Mouse (Mus musculus): ENCODE results near the gene Psors1c2. TPM values are rescaled to one million over a fixed set of nuclear protein-coding genes. Genes with fewer than 3 reads are reported as not detected.
A peak's percentile ranks its signal among the peaks of the same experiment; 100 is the strongest.

The Psors1c2 gene
- polyA plus RNA-seq, 1 experiment from 2014 or later: not detected

- no peak overlapping the region for H3K4me2 ChIP-seq
- H3K9me3 ChIP-seq (replicated peaks; ENCODE audit: control insufficient read depth, low read length): no peaks in the 10 kb centered on the region
- no peaks in the 10 kb centered on the region; the same call in 1 of the 2 replicates for H3K36me3 ChIP-seq (ENCODE audit: control insufficient read depth, insufficient read depth, low read length)
- WGBS (ENCODE audit: insufficient replicate concordance): 13% methylated on average over 2 of the region's 2 CpGs
- no peak overlapping the region for H3K4me3 ChIP-seq (ENCODE audit: low read depth, low read length)
- H3K27me3 ChIP-seq (ENCODE audit: control insufficient read depth, insufficient read depth, low read length): peaks cover 3% of the 10 kb centered on the region; the same call in 1 of the 2 replicates
- peaks cover 18% of the 10 kb centered on the region for H3K4me1 ChIP-seq (ENCODE audit: control insufficient read depth, insufficient read depth, low read length)
- H3K9ac ChIP-seq (ENCODE audit: low read depth, low read length): no peak overlapping the region
- H3K27ac ChIP-seq (ENCODE audit: low read depth, low read length): no peak overlapping the region
- no peak for ATAC-seq (replicated peaks; ENCODE audit: insufficient number of reproducible peaks, low FRiP score, low TSS enrichment)
These were observed 19.1 kb upstream of the Psors1c2 start for GRCm38 (mm10) chr17:35513886-35514285.

- H3K4me3 ChIP-seq (ENCODE audit: low read depth, low read length): no peak overlapping the region
- H3K4me2 ChIP-seq: peak overlapping the region; percentile 90
- H3K9ac ChIP-seq (ENCODE audit: low read depth, low read length): peak overlapping the region; percentile 46; the same call in 1 of the 2 replicates
- ATAC-seq (replicated peaks; ENCODE audit: insufficient number of reproducible peaks, low FRiP score, low TSS enrichment): no peak
- no peak overlapping the region for H3K27ac ChIP-seq (ENCODE audit: low read depth, low read length)
- H3K36me3 ChIP-seq (ENCODE audit: control insufficient read depth, insufficient read depth, low read length): no peaks in the 10 kb centered on the region; the same call in 1 of the 2 replicates
- H3K9me3 ChIP-seq (replicated peaks; ENCODE audit: control insufficient read depth, low read length): no peaks in the 10 kb centered on the region
- 51% methylated on average over 6 of the region's 6 CpGs for WGBS (ENCODE audit: insufficient replicate concordance)
- H3K4me1 ChIP-seq (ENCODE audit: control insufficient read depth, insufficient read depth, low read length): peaks cover 18% of the 10 kb centered on the region
- H3K27me3 ChIP-seq (ENCODE audit: control insufficient read depth, insufficient read depth, low read length): no peaks in the 10 kb centered on the region
These were observed 18.2 kb upstream of the Psors1c2 start for GRCm38 (mm10) chr17:35514756-35515155.

- no peak for ATAC-seq (replicated peaks; ENCODE audit: insufficient number of reproducible peaks, low FRiP score, low TSS enrichment)
- H3K4me1 ChIP-seq (ENCODE audit: control insufficient read depth, insufficient read depth, low read length): peaks cover 18% of the 10 kb centered on the region
- H3K36me3 ChIP-seq (ENCODE audit: control insufficient read depth, insufficient read depth, low read length): no peaks in the 10 kb centered on the region; the same call in 1 of the 2 replicates
- no peak overlapping the region for H3K27ac ChIP-seq (ENCODE audit: low read depth, low read length)
- peak overlapping the region; percentile 70 for H3K4me3 ChIP-seq (ENCODE audit: low read depth, low read length)
- no peaks in the 10 kb centered on the region for H3K9me3 ChIP-seq (replicated peaks; ENCODE audit: control insufficient read depth, low read length)
- peak overlapping the region; percentile 90 for H3K4me2 ChIP-seq
- 10% methylated on average over 25 of the region's 25 CpGs for WGBS (ENCODE audit: insufficient replicate concordance)
- H3K27me3 ChIP-seq (ENCODE audit: control insufficient read depth, insufficient read depth, low read length): no peaks in the 10 kb centered on the region
- peak overlapping the region; percentile 72 for H3K9ac ChIP-seq (ENCODE audit: low read depth, low read length)
These were observed 16.9 kb upstream of the Psors1c2 start for GRCm38 (mm10) chr17:35515911-35516640.

- ATAC-seq (replicated peaks; ENCODE audit: insufficient number of reproducible peaks, low FRiP score, low TSS enrichment): peak; percentile 91
- under 1% methylated on average over 67 of the region's 67 CpGs for WGBS (ENCODE audit: insufficient replicate concordance)
- peak within 1 kb of the TSS; percentile 74 for H3K9ac ChIP-seq (ENCODE audit: low read depth, low read length)
- H3K4me3 ChIP-seq (ENCODE audit: low read depth, low read length): peak within 1 kb of the TSS; percentile 70
- H3K9me3 ChIP-seq (replicated peaks; ENCODE audit: control insufficient read depth, low read length): no peaks in the 10 kb centered on the region
- no peaks in the 10 kb centered on the region for H3K27me3 ChIP-seq (ENCODE audit: control insufficient read depth, insufficient read depth, low read length)
- peak within 1 kb of the TSS; percentile 90 for H3K4me2 ChIP-seq
- no peaks in the 10 kb centered on the region; the same call in 1 of the 2 replicates for H3K36me3 ChIP-seq (ENCODE audit: control insufficient read depth, insufficient read depth, low read length)
- peaks cover 18% of the 10 kb centered on the region for H3K4me1 ChIP-seq (ENCODE audit: control insufficient read depth, insufficient read depth, low read length)
- H3K27ac ChIP-seq (ENCODE audit: low read depth, low read length): peak within 1 kb of the TSS; percentile 41; the same call in 1 of the 2 replicates
These were observed 16.1 kb upstream of the Psors1c2 start, which contains the start of the genes Tcf19 and Cchcr1 for GRCm38 (mm10) chr17:35516652-35517500. TSS of gene Tcf19 (minus strand) at chr17:35516824. TSS of gene Cchcr1 (plus strand) at chr17:35517100.

- no peaks in the 10 kb centered on the region for H3K9me3 ChIP-seq (replicated peaks; ENCODE audit: control insufficient read depth, low read length)
- WGBS (ENCODE audit: insufficient replicate concordance): 11% methylated on average over 12 of the region's 12 CpGs
- no peak for ATAC-seq (replicated peaks; ENCODE audit: insufficient number of reproducible peaks, low FRiP score, low TSS enrichment)
- peak overlapping the region; percentile 74 for H3K9ac ChIP-seq (ENCODE audit: low read depth, low read length)
- H3K4me2 ChIP-seq: peak overlapping the region; percentile 90
- H3K36me3 ChIP-seq (ENCODE audit: control insufficient read depth, insufficient read depth, low read length): no peaks in the 10 kb centered on the region; the same call in 1 of the 2 replicates
- peak overlapping the region; percentile 41; the same call in 1 of the 2 replicates for H3K27ac ChIP-seq (ENCODE audit: low read depth, low read length)
- no peaks in the 10 kb centered on the region for H3K27me3 ChIP-seq (ENCODE audit: control insufficient read depth, insufficient read depth, low read length)
- H3K4me3 ChIP-seq (ENCODE audit: low read depth, low read length): peak overlapping the region; percentile 70
- H3K4me1 ChIP-seq (ENCODE audit: control insufficient read depth, insufficient read depth, low read length): peaks cover 18% of the 10 kb centered on the region
These were observed 15.5 kb upstream of the Psors1c2 start for GRCm38 (mm10) chr17:35517526-35517925.

DNA sequence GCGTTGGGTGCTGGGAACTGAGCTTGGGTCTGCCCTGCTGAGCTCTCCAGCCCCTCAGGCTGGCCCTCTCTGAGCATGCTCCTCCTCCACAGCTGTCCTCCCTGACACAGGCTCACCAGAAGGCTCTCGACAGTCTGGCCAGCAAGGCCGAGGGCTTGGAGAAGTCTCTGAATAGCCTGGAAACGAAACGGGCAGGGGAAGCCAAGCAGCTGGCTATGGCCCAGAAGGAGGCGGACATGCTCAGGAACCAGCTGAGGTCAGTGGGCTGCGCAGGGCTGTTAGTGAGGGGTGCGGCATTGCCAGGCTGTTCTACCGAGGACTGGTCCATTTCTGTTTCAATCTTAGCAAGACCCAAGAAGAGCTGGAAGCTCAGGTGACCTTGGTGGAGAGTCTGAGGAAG lies 8.6 kb upstream of the Psors1c2 start:
- Histone ChIP-seq H3K36me3 (ENCODE audit: control insufficient read depth, insufficient read depth, low read length) (peaks cover 7% of the 10 kb centered on the region), H3K27me3 (ENCODE audit: control insufficient read depth, insufficient read depth, low read length) (no peaks in the 10 kb centered on the region), H3K9me3 (replicated peaks; ENCODE audit: control insufficient read depth, low read length) (no peaks in the 10 kb centered on the region), H3K4me1 (ENCODE audit: control insufficient read depth, insufficient read depth, low read length) (no peaks in the 10 kb centered on the region), H3K27ac (ENCODE audit: low read depth, low read length) (no peak overlapping the region), H3K9ac (ENCODE audit: low read depth, low read length) (no peak overlapping the region), H3K4me2 (no peak overlapping the region), H3K4me3 (ENCODE audit: low read depth, low read length) (no peak overlapping the region)
- ATAC-seq (replicated peaks; ENCODE audit: insufficient number of reproducible peaks, low FRiP score, low TSS enrichment): no peak
- WGBS (ENCODE audit: insufficient replicate concordance): 86% methylated on average over 9 of the region's 9 CpGs

DNA sequence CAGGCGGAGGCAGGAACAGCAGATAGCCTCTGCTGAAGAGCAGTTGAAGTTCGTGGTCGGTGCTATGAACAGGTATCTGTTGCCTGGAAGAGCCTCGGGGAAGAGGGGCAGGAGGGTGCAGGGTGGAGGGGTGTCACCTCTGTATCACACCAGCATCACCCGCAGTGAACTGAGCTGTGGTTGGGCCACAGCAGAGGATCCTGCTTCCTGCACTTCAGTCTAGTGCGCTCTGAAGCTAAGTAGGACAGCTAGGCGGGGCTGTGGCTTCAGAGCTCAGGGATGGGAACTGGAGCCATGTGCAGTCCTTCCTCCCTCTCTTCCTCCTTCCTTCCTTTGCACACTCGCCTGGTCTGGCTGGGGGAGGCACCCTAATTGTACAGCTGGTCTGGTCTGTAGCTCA lies 6.4 kb upstream of the Psors1c2 start:
- Histone ChIP-seq H3K27ac (ENCODE audit: low read depth, low read length) (no peak overlapping the region), H3K4me2 (no peak overlapping the region), H3K4me3 (ENCODE audit: low read depth, low read length) (no peak overlapping the region), H3K4me1 (ENCODE audit: control insufficient read depth, insufficient read depth, low read length) (no peaks in the 10 kb centered on the region), H3K9me3 (replicated peaks; ENCODE audit: control insufficient read depth, low read length) (no peaks in the 10 kb centered on the region), H3K9ac (ENCODE audit: low read depth, low read length) (no peak overlapping the region), H3K27me3 (ENCODE audit: control insufficient read depth, insufficient read depth, low read length) (no peaks in the 10 kb centered on the region), H3K36me3 (ENCODE audit: control insufficient read depth, insufficient read depth, low read length) (peaks cover 9% of the 10 kb centered on the region)
- WGBS (ENCODE audit: insufficient replicate concordance): 70% methylated on average over 8 of the region's 8 CpGs
- no peak for ATAC-seq (replicated peaks; ENCODE audit: insufficient number of reproducible peaks, low FRiP score, low TSS enrichment)

GRCm38 (mm10) chr17:35532360-35532759 lies 641 bp upstream of the Psors1c2 start:
- Histone ChIP-seq H3K4me1 (ENCODE audit: control insufficient read depth, insufficient read depth, low read length) (peaks cover 2% of the 10 kb centered on the region; the same call in 1 of the 2 replicates), H3K27me3 (ENCODE audit: control insufficient read depth, insufficient read depth, low read length) (peaks cover 4% of the 10 kb centered on the region), H3K9me3 (replicated peaks; ENCODE audit: control insufficient read depth, low read length) (no peaks in the 10 kb centered on the region), H3K27ac (ENCODE audit: low read depth, low read length) (no peak overlapping the region), H3K36me3 (ENCODE audit: control insufficient read depth, insufficient read depth, low read length) (peaks cover 5% of the 10 kb centered on the region), H3K9ac (ENCODE audit: low read depth, low read length) (no peak overlapping the region), H3K4me2 (no peak overlapping the region), H3K4me3 (ENCODE audit: low read depth, low read length) (no peak overlapping the region)
- 2% methylated on average over 3 of the region's 3 CpGs for WGBS (ENCODE audit: insufficient replicate concordance)
- no peak for ATAC-seq (replicated peaks; ENCODE audit: insufficient number of reproducible peaks, low FRiP score, low TSS enrichment)

Data from heart, embryonic 11.5 days (tissue).